Mouse (Mus musculus): ENCODE data around the gene Ifnz.
"Not testable (repeated sequence)": the region's sequence is repeated elsewhere in the genome, so short reads cannot be mapped to it uniquely, and the experiment has no call there.

Gene Ifnz

GRCm38 (mm10) chr4:88781831-88782230 is at the start of gene Ifnz:
Ifnz (plus strand) TSS chr4:88782131.
- not testable (repeated sequence) for DNase-seq

DNA sequence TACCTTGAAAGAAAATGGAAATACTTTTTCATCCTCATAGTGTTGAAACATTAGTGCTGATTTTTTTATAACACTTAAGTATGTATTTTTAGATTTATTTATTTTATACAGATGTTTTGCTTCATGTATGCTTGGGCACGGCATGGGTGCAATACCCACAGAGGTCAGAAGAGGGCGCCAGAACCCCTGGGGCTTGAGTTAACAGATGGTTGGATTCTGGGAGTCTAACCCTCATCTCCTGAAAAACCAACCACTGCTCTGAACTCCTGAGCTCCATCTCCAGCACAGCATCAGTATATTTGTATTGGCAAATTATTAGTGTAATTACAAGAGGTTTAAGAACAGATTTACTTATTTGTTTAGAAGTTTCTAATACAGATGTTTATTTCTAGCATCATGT is 43.5 kb upstream of the Ifnz start:
- DNase-seq = peak; percentile 70

GRCm38 (mm10) chr4:88739036-88739435 is 42.9 kb upstream of the Ifnz start:
- DNase-seq = no peak

GRCm38 (mm10) chr4:88741426-88741825 is 40.5 kb upstream of the Ifnz start:
- DNase-seq = no peak

GRCm38 (mm10) chr4:88742771-88743371 is 39.1 kb upstream of the Ifnz start:
- no peak for DNase-seq

DNA sequence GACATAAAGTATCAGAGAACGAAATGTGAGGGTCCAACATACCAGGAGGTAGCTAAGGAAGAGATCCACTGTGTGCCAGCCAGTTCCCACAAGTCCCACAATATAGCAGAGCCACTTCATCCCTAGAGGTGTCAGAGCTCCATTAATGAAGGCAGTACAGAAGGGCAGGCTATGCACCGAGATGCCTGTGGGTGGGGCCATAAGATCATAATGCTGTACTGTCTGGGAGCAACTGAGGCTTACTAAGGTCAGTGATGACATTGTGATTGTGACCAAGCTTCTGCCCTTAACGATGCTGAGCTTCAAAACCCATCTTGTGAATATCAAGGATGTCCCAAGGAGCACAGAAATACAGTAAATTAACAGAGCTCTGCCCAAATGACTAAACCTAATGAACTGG is 37.7 kb upstream of the Ifnz start:
- DNase-seq = no peak

DNA sequence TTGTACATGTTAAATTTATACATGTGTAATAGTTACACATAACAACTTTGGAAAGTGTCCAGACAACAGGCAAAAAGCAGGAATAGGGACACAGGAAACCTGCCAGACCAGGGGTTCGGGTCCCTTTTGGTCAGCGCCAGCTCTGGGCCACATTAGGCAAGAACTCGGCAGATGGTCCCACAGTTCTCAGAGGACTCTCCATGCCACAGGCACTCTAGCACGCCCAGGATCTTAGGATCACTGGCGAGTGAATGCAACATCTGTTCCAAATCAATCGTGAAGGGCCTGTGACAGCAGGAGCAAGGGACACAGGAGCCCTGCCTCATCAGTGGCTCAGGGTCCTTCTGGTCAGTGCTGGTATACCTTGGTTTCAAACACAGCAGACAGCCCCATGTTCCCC is 32.0 kb upstream of the Ifnz start:
- peak; percentile 18 for DNase-seq

- DNase-seq = not testable (repeated sequence)
Observed at GRCm38 (mm10) chr4:88754818-88755340, 27.1 kb upstream of the Ifnz start, which contains the start of gene Gm13271. Gm13271 (plus strand) TSS chr4:88754868.

- DNase-seq = not testable (repeated sequence)
Observed at GRCm38 (mm10) chr4:88756581-88757513, 25.1 kb upstream of the Ifnz start.

- peak; percentile 92 for DNase-seq
Observed at GRCm38 (mm10) chr4:88757628-88758031, 24.3 kb upstream of the Ifnz start.

GRCm38 (mm10) chr4:88758751-88759150 is 23.2 kb upstream of the Ifnz start:
- not testable (repeated sequence) for DNase-seq

GRCm38 (mm10) chr4:88759610-88760268 is 22.2 kb upstream of the Ifnz start, which contains the start of gene Gm13283:
Gm13283 (plus strand) TSS chr4:88760119.
- DNase-seq = not testable (repeated sequence)

GRCm38 (mm10) chr4:88760431-88760830 is 21.5 kb upstream of the Ifnz start:
- DNase-seq = peak; percentile 87

DNA sequence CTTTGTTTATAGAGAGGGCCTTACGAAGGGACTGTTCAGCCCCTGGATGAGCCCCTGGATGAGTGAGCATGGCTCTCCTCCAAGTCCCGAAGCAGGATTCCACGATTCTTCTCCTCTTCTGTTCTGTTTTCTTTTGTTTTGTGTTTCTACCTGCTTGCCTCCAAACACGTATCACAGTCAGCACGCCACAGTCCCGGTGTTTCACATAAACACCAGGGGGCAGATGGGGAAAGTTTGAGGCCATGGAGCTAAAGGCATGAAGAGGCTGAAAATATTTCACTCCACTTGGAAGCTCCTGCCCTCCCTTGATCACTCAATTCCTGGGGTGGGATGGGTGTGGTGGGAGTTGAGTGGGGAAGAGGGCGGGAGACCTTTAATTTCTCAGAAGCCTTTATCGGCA is 20.2 kb upstream of the Ifnz start:
- DNase-seq = not testable (repeated sequence)

DNA sequence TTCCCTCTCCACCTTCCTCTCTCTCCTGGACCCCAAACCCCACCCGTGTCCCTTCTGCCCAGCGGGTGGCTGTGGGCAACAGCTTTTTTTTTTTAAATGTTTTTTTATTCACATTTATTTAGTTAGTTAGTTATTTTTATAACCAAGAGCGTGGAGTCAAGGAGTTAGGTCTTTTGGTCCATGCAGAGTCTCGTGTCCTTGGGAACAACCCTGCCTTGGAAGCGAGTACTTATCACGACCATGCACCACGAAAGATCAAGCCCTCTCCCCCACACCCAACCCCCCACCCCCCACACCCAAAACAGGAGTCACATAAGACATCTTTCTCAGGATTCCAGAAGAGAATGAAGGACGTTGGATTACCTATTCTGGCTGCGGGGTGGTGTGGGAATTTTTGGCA is 19.6 kb upstream of the Ifnz start:
- not testable (repeated sequence) for DNase-seq

DNA sequence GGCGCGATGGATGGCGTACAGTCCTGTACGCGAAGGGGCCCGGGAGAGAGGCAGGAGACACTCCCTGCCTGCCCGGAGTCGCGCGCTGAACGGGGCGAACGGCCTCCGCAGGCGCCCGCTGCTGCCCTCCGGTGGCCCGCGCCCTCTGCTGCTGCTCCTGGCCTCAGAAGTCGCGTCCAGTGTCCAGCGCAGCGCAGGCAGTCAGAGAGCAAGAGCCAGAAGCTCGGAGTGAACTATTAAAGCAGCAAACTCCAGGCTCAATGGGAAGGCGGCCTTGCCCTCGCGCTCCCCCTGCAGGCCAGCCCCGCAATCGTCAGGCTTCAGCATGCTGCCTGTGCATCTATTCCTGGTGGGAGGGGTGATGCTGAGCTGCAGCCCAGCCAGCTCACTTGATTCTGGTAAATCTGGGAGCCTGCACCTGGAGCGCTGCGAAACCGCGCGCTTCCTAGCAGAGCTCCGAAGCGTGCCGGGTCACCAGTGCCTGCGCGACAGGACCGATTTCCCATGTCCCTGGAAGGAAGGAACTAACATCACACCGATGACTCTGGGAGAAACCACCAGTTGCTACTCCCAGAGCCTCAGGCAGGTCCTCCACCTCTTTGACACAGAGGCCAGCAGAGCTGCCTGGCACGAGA is 18.4 kb upstream of the Ifnz start:
- peak; percentile 81 for DNase-seq

DNA sequence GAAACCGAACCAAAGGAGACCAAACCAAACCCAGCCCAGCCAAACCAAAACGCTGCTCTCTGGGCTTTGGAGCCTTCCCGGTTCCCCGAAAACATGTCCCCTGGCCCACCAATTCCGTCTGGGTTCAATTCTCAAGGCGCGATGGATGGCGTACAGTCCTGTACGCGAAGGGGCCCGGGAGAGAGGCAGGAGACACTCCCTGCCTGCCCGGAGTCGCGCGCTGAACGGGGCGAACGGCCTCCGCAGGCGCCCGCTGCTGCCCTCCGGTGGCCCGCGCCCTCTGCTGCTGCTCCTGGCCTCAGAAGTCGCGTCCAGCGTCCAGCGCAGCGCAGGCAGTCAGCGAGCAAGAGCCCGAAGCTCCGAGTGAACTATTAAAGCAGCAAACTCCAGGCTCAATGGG is 8.4 kb upstream of the Ifnz start, which contains the start of gene Gm13290:
Gene Gm13290 (plus strand): TSS at position 301 of the 400 bp plus-strand sequence.
- not testable (repeated sequence) for DNase-seq

GRCm38 (mm10) chr4:88776622-88777021 is 5.3 kb upstream of the Ifnz start, which contains the start of gene Gm13289:
Gm13289 (plus strand) TSS chr4:88776922.
- not testable (repeated sequence) for DNase-seq

DNA sequence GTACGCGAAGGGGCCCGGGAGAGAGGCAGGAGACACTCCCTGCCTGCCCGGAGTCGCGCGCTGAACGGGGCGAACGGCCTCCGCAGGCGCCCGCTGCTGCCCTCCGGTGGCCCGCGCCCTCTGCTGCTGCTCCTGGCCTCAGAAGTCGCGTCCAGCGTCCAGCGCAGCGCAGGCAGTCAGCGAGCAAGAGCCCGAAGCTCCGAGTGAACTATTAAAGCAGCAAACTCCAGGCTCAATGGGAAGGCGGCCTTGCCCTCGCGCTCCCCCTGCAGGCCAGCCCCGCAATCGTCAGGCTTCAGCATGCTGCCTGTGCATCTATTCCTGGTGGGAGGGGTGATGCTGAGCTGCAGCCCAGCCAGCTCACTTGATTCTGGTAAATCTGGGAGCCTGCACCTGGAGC is 2.4 kb upstream of the Ifnz start, which contains the start of gene Gm13272:
Gene Gm13272 (plus strand): TSS at position 301 of the 400 bp plus-strand sequence.
- DNase-seq = not testable (repeated sequence)

DNA sequence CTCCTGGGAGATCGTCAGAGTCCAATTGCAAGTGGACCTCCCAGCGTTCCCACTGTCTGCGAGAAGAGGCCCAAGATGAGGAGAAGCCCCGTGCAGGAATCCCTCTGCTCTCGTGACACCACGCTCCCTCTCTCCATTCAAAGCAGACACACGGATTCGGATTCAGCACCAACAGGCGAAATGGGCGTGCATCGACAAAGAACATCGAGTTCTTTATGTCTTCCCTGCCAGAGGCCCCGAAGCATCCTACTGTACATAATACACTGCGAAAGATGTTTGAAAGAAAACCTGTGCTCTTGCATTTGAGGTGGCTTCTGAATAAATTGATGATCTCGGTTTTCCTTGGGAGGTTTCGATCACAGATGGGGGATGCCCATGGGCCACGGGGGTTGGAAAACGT is 1.6 kb upstream of the Ifnz start:
- DNase-seq = not testable (repeated sequence)

- not testable (repeated sequence) for DNase-seq
Observed at GRCm38 (mm10) chr4:88782335-88782734, 404 bp downstream of the Ifnz start.

DNA sequence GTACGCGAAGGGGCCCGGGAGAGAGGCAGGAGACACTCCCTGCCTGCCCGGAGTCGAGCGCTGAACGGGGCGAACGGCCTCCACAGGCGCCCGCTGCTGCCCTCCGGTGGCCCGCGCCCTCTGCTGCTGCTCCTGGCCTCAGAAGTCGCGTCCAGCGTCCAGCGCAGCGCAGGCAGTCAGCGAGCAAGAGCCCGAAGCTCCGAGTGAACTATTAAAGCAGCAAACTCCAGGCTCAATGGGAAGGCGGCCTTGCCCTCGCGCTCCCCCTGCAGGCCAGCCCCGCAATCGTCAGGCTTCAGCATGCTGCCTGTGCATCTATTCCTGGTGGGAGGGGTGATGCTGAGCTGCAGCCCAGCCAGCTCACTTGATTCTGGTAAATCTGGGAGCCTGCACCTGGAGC is 3.5 kb downstream of the Ifnz start, which contains the start of gene Gm13276:
Gene Gm13276 (plus strand): TSS at position 301 of the 400 bp plus-strand sequence.
- not testable (repeated sequence) for DNase-seq
